Mouse (Mus musculus): ENCODE data around the gene Tia1.

DNA sequence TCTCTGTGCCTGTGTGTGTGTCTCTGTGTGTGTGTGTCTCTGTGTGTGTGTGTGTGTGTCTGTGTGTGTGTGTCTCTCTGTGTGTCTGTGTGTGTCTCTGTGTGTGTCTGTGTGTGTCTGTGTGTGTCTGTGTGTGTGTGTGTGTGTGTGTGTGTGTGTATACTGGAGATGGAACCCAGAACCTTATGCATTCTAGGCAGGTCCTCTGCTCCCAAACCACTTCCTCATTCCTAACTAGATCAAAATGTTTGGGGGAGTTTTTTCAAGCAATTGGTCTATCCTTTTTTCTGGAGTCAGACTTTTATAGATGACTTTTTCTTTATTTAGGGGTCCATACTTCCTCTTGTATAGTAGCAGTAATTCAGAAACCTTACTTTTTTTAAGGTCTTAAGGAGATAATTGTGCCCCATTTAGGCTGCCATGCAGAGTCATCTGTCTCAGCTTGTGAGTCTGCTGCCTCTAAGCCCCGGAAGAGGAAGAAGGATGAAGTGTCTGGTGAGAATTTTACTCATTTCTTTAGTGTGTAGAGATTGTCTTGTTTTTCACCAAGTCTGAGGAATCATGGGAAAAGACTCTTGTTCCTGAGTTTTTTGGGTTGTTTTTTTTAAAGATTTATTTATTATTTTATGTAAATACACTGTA lies 43.0 kb downstream of the Tia1 start:
- TF ChIP-seq CTCF (IDR thresholded peaks at IDR 0.05; ENCODE audit: low read depth) (no peak), EP300 (IDR thresholded peaks at IDR 0.05; ENCODE audit: low read depth) (no peak)
